Mouse (Mus musculus) subcutaneous adipose tissue, adult 2 months (tissue): ENCODE data around the gene Trim27. TPM values are rescaled to one million over a fixed set of nuclear protein-coding genes. Genes with fewer than 3 reads are reported as not detected.

Experiments
- polyA plus RNA-seq: library from polyadenylated mRNA; depleted of rRNA; stranded (reverse); fragments of >200 nt; gene quantifications from 2 replicates; pipeline ENCODE4 v1.2.3, GENCODE M21; 2012; ENCODE audit warnings: low replicate concordance; rRNA removed

The Trim27 gene
- 22.1 and 55.9 TPM in 2 replicates for polyA plus RNA-seq

GRCm38 (mm10) chr13:21179367-21179723, at the start of gene Trim27:
Gene Trim27, plus strand, starts transcription at chr13:21179445.

GRCm38 (mm10) chr13:21145767-21146166, 33.5 kb upstream of the Trim27 start, which contains the start of gene Olfr1368:
Gene Olfr1368, minus strand, starts transcription at chr13:21145867.

Other genes starting within 250 kb of the Trim27 start
- not detected in 2 replicates for gene Olfr1370, start 104.5 kb upstream of the Trim27 start, polyA plus RNA-seq
- not detected in 2 replicates for gene Olfr1369-ps1, start 68.0 kb upstream of the Trim27 start, polyA plus RNA-seq
- not detected in 2 replicates for gene Olfr263, start 49.8 kb upstream of the Trim27 start, polyA plus RNA-seq
- not detected in 2 replicates for gene Olfr1368, start 33.6 kb upstream of the Trim27 start, polyA plus RNA-seq
- gene Gpx5, start 113.3 kb downstream of the Trim27 start, polyA plus RNA-seq, result 1.5 and 7.6 TPM in 2 replicates
- not detected in 2 replicates for gene Gpx6, start 132.7 kb downstream of the Trim27 start, polyA plus RNA-seq
- gene Olfr1367, start 167.5 kb downstream of the Trim27 start, polyA plus RNA-seq, result not detected in 2 replicates
- 2.0 and 2.8 TPM in 2 replicates for gene Zscan12, start 183.4 kb downstream of the Trim27 start, polyA plus RNA-seq
- gene Zkscan3, start 223.3 kb downstream of the Trim27 start, polyA plus RNA-seq, result 30.6 and 33.3 TPM in 2 replicates